25 mouse cellular contexts compared by ENCODE assay signal in genomic region chr11:94735746-94736145, GRCm38 (mm10). TPM values are rescaled to one million over a fixed set of nuclear protein-coding genes. Genes with fewer than 3 reads are reported as not detected.
"Had no signal": no experiment of that assay in that cellular context is flagged by ENCODE, and none has a peak within 500 bp of the region (broad histone marks: within the 10 kb centered on the region; RNA-seq: fewer than 3 reads in every experiment).

No protein-coding gene starts in this region.

- H3K27me3 ChIP-seq: midbrain, embryonic 13.5 days; neural tube, embryonic 13.5 days; stomach, embryonic 15.5 days had no signal

- H3K4me2 ChIP-seq: lung, embryonic 14.5 days; midbrain, embryonic 13.5 days; neural tube, embryonic 13.5 days; stomach, embryonic 15.5 days had no signal

- H3K4me1 ChIP-seq: megakaryocyte, embryonic 14.5 days; midbrain, embryonic 10.5 days; midbrain, embryonic 13.5 days; neural tube, embryonic 13.5 days; stomach, embryonic 15.5 days had no signal

- H3K4me3 ChIP-seq: layer of hippocampus, adult 2 months; megakaryocyte, embryonic 14.5 days; midbrain, embryonic 10.5 days; midbrain, embryonic 13.5 days; myocyte; neural tube, embryonic 13.5 days; stomach, embryonic 15.5 days had no signal

- DNase-seq: kidney, postnatal 14 days; kidney, postnatal 4 days; layer of hippocampus, adult 9-11 months; liver, postnatal 0 days; lung, embryonic 14.5 days; retina, postnatal 1 day; right cerebral cortex, postnatal 25 days; spleen, adult 18-20 months; thymus, adult 18-20 months; thymus, postnatal 36 days had no signal

- H3K9ac ChIP-seq: liver, embryonic 14.5 days; liver, postnatal 0 days; lung, embryonic 14.5 days; midbrain, embryonic 13.5 days; neural tube, embryonic 13.5 days; stomach, embryonic 15.5 days had no signal

- H3K27ac ChIP-seq: layer of hippocampus, adult 2 months; liver, embryonic 14.5 days; midbrain, embryonic 10.5 days; midbrain, embryonic 13.5 days; neural tube, embryonic 13.5 days; stomach, embryonic 15.5 days had no signal

- H3K9me3 ChIP-seq: megakaryocyte, embryonic 14.5 days; midbrain, embryonic 10.5 days; midbrain, embryonic 13.5 days; neural tube, embryonic 13.5 days; stomach, embryonic 15.5 days had no signal

- ATAC-seq: liver, postnatal 0 days; lung, postnatal 0 days; midbrain, embryonic 13.5 days; midbrain, embryonic 16.5 days had no signal

- H3K36me3 ChIP-seq: midbrain, embryonic 10.5 days; midbrain, embryonic 13.5 days; neural tube, embryonic 13.5 days; stomach, embryonic 15.5 days had no signal

RNA-seq across cellular contexts. Expression of gene Cdc34b, which starts 5.8 kb away (rescaled TPM):
- polyA plus RNA-seq: limb, embryonic 11.5 days; liver, postnatal 0 days; neural tube, embryonic 13.5 days had no signal

RNA-seq across cellular contexts. Expression of gene Gm11541, which starts 31.4 kb away (rescaled TPM):
- polyA plus RNA-seq: liver, adult 2 months; liver, embryonic 14.5 days; liver, postnatal 0 days; midbrain, embryonic 10.5 days; midbrain, embryonic 13.5 days; midbrain, embryonic 16.5 days; myocyte; urinary bladder, adult 2 months had no signal

RNA-seq across cellular contexts. Expression of gene Tmem92, which starts 46.8 kb away (rescaled TPM):
- polyA plus RNA-seq: kidney, embryonic 16.5 days; limb, embryonic 11.5 days; limb, embryonic 14.5 days; liver, adult 2 months; liver, embryonic 14.5 days; liver, postnatal 0 days; lung, embryonic 14.5 days; lung, postnatal 0 days; midbrain, embryonic 10.5 days; midbrain, embryonic 13.5 days; midbrain, embryonic 16.5 days; myocyte; neural tube, embryonic 13.5 days; stomach, embryonic 15.5 days; urinary bladder, adult 2 months had no signal
